Mouse (Mus musculus): ENCODE results near the gene Fam178b. TPM values are rescaled to one million over a fixed set of nuclear protein-coding genes. Genes with fewer than 3 reads are reported as not detected.
A peak's percentile ranks its signal among the peaks of the same experiment; 100 is the strongest.

Fam178b gene
- not detected for total RNA-seq (2021)

DNA sequence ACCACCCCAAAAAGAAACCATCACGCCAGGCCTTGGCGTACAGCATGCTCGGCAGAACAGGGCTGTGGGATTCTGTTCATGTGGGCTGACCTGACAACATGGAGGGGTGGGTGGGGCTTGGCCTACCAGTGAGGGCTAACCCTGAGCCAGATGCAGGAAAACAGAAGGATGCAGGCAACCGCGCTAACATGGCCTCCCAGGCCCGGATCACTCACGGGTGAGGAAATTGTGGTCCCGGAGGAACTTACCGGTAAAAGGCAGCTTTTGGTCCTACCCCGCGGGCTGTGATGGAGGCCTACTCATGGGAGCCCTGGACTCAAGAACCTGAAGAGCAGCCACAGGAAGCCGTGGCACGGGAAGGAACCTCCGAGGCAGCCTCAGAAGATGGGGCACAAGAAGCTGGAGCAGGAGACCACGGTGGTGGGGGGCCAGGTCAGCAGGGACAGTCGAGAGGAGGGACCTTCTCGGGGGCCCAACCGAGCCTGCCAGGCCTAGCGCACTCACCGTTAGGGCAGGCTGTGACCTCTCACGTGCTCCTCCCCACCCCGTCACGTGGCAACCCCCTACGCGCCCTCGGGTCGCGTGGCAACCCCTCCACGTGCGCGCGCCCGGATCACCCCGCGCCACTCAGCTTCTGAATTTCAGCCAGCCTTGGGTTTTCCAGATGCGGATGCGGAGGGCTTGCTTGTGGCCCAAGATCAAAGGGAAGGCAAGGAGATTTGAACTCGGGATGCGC is at the start of gene Fam178b:
TSS of gene Fam178b (minus strand) at position 564 of the 736 bp plus-strand sequence.
- peak; percentile 37 for DNase-seq
- intact Hi-C loops (cut with DNase I): loop anchor here (5.0 kb wide), 1 partner anchor 125 kb away; the partner anchor contains the start of gene Sema4c

DNA sequence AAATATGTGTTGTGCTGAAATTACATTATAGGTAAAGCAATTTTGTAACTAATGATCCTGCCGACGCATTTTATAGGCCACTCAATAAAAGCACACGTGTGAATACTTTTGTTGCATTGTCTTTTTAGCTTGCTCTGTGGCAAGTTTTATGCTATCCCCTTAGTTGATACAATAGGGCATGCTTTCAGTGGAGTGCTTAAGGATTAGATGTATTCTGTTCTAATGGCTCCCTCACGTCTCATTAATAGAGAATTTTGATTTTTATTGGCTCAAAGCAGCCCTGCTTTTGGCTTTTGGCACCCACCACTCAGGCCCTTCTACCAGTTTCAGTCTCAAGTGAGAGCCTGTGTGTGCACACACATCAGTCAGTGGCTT is 41.1 kb upstream of the Fam178b start:
- DNase-seq: no peak
- intact Hi-C loops (cut with DNase I): no loop called here

DNA sequence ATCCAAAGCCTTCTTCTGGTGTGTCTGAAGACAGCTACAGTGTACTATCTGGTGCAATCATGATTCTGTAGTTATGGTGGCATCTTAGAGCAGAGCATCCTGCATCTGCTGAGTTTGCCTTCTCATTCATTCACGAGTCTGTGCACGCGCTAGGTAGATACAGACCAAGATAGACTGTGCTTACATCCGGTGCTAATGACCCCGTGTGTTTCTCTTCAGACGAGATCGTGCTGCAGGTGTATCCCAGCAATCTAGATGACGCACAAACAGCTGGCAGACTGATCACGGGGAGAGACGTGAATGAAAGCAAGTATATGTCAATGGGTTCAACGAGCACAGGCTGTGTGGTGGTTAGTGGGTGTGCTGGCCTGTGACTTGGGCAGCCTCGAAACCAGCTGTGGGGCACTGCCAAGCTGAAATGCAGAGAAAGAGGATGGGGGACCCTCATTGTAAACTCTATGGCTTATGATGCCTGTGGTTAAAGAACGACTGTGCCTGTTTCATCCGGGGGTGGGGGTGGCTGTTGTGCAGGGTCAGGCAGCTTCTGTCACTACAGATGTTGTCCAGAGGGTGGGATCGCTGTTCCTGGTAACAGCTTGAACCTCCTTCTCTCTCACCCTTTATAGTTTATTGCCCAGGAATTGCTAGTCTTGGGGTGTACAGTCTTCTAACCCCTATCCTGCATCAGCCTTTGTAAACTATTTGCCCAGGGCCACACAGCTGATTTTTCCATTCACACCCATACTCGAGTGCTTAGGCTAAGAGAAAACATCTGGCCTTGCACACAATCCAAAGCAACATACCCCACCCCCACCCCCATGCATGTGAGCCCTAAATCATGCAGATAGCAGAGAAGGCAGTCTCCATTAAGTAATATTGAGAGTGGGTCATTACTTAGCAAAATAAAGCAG is 40.4 kb upstream of the Fam178b start:
- intact Hi-C loops (cut with DNase I): no loop called here
- no peak for DNase-seq

DNA sequence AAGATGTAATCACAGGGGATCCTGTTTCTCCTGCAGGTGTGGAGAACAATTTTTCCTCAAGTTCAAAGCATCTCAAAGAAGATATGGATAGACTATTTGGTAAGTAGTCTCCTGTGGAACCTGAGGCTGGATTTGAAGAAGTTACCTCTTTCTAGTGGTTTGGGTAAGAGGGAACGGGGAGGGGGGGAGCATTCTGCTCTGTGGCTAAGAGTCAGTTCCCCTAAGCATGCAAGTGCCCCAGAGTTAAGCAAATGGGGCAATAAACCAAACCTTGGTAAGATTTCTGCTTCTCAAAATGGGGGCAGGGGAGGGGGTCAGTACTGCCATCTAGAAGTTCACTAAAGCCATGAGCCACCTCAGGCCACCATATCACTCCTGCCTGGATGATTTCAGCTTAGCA is 35.8 kb upstream of the Fam178b start:
- intact Hi-C loops (cut with DNase I): no loop called here
- DNase-seq: no peak

DNA sequence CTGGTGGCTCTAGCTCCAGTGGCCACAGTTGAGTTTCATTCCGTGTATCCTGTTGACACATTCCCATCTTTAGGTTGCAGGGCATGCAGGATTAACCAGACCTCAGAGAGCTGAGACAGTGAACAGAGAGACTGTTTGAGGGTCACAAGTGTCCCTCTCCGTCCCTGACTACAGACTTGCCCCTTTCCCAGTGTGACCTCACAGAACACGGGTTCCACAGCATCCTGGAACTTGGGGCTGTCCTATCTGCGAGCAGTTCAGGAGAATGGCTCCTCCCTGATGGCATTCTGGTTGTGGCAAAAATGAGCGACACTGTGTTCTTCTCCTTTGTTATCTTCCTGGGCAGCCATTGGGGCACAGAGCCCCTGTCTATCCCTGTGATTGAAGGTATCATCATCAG is 31.3 kb upstream of the Fam178b start, which contains the start of gene Actr1b:
TSS of gene Actr1b (minus strand) at position 112 of the 400 bp plus-strand sequence.
- intact Hi-C loops (cut with DNase I): no loop called here
- DNase-seq: no peak

DNA sequence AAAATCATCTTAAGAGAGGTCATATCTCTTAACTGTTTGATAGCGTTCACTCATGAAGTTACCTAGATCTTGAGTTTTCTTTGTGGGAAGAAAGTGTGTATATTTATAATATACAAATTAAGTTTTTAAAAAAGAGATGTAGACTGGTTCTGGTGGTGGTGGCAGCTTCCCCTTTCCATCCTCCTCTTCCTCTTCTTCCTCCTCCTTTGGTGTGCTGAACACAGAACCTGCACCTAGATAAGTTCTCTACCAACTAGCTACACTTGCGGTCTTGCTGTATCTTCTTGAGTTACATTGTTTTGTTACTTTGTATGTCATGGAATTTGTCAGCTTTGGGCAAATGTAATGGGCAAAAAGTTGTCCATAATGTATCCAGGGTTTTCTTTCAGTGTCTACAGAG is 28.1 kb upstream of the Fam178b start:
- DNase-seq: no peak
- intact Hi-C loops (cut with DNase I): no loop called here

DNA sequence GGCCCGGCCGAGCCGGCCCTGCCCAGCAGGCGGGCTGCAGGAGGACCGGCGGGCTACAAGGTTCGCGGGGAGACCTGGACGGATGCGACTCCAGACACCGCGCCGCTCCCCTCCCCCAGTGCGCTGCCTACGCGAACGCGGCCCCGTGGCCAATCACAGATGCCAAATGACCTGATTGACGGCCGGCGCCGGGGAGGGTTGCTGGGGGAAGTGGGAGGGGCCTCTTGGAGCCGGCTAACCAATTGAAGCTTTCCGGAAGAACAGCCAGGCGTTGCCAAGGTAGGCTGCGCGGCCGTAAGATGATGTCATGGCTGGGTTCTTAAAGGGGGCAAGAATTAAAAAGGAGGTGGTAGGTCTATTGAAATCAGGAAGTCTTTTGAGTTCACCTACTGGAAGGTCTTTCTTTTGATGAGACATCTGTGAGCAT is 26.9 kb upstream of the Fam178b start, which contains the start of gene 4933424G06Rik:
TSS of gene 4933424G06Rik (plus strand) at position 296 of the 427 bp plus-strand sequence.
- intact Hi-C loops (cut with DNase I): no loop called here

DNA sequence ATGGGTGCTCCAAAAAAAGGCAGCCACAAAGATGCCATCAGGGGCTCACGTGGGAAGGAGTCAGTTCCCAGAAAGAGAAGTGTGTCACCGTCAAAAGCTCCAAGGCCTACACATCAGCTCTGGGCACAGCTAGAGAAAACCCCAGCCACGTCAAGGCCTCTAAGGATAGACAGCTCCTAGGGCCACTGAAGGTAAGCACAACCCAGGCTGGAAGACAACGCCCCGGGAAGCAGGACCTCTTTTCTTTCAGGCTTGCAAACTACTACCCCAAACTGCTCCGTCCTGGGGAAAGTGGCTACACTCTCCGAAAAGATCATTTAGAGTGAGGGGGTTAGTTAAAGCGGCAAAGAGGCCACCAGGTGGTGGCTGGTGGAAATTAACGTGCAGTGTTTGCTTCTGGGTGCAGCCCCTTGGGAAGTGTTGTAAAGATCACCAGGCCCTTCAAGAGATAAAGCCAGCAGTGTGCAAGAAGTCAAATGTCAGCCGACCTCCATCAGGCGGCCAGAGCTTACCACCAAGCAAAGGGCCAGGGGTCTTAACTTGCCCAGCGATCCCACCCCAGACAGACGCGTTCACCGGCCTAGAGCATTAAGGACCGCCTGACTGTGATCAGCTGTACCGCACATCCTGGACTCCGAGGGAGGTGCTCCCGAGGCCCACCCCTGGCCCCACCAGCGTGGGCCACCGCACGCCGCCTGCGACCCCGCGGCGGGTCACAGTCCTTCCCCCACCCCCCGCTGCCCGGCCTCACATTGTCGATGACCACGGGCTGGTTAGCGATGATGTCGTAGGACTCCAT is 26.3 kb upstream of the Fam178b start:
- DNase-seq: peak; percentile 30
- intact Hi-C loops (cut with DNase I): no loop called here

More for the DNA sequence above, 26.9 kb upstream of the Fam178b start, which contains the start of gene 4933424G06Rik:
- peak; percentile 99 for DNase-seq

DNA sequence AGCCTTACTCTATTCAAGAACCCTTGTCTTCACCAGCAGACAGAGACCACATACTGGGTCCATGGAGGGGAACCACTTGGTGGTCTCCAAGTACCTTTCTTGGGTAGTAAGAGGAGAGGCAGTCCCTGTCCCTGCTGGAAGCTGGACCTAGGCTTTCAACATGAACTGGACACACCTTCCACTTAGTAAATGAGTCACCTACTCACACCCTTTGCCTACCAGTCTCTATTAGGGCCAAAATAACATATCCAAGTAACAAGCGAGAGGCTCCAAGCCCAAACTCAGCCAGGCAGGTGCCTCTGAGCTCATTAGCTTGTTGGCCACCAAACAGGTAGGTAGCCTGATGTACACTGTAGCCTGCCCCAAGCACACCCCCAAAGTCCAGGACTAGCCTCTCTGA is 25.6 kb upstream of the Fam178b start:
- no peak for DNase-seq
- intact Hi-C loops (cut with DNase I): no loop called here

DNA sequence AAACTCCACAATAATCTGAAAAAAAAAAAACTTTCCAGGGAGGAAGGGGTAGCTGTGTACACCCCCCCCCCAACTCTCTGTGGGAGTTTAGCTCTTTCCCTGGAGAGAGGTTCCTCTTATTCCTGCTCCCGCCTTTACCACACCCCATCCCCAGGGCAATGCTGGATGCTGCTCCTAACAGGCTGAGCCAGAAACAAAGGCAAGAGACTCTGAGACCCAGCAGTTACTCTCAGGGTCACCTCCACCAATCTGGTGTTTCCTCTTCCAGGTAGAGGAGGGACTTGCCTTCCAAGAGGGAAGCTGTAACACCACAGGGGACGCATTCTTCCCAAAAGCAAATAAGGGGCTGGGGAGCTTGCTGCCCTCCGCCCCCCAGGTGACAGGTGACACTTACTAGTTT is 24.8 kb upstream of the Fam178b start:
- intact Hi-C loops (cut with DNase I): no loop called here
- no peak for DNase-seq

DNA sequence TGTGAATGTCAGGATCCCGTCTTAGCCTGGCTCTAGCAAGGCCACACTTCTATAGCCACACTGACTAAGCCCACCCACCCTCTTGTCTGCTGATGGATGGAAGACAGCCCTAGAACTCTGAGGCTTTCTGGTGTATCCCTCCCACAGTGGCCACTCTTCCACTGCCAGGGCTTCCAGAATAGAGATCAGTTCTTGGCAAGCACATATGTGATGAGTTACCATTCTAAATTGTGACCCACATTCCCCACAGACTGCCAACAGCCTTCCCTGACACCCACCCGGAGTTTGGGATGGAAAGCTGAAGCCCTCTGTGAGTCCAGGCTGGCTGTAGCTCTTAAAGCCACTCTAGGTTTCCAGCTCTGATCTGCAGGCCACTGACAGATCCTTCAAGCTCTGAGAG is 24.2 kb upstream of the Fam178b start:
- DNase-seq: no peak
- intact Hi-C loops (cut with DNase I): no loop called here

DNA sequence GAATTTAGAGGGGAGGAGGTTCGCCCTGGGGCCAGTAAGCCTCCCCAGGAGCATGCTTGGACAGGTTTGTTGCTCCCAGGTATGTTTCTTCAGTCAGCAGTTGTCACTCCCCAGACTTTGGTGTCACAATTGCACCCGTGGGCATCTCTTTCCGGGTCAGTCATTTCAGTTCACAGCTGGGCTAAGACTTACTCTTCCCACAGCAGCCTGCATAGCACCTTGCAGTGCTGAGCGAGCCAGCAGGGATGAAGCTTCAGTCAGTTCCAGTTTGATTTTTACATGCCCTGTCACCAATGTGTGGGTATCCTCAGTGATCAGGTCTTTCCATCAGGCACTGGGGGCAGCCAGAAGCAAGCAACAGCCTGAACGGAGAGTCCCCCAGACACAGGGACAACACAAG is 14.0 kb upstream of the Fam178b start:
- no peak for DNase-seq
- intact Hi-C loops (cut with DNase I): no loop called here

DNA sequence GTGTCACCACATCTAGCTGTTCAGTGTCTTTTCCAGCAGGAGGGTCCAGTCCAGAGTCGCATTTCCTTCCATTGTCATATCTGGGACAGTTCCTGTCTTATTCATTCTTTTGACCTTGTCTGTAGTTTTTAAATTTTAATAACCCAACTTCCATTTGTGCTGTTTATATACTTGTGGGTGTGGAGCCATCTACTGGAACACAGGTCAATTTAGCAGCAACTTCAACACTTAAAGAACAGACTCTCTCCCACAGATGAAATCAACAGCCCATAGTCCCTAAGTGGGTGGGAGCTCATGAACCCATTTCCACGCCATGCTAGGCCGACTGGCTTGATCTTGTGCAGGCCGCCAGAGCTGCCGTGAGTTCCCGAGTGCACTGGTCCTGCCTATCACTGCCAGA is 13.4 kb upstream of the Fam178b start:
- intact Hi-C loops (cut with DNase I): no loop called here
- no peak for DNase-seq

DNA sequence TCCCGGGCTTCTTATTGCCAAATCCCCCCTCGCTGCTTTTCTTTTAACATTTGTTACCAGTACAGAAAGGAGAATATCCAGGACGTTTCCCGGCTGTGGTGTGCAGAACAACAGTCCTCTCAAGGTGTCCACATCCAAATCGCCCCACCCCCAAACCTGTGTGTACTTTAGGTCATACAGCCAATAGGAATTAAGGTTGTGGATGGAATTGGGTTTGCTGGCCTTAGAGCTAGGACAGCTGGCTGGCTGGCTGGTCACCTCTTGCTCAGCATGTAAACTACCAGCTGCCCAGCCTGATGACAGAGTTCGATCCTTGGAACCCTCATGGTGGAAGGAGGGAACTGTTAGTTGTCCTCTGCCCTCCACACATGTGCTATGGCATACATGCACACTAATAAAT is 11.9 kb upstream of the Fam178b start:
- intact Hi-C loops (cut with DNase I): loop anchor here (5.0 kb wide), 1 partner anchor 148 kb away; the partner anchor contains the start of gene Ankrd39
- DNase-seq: no peak

DNA sequence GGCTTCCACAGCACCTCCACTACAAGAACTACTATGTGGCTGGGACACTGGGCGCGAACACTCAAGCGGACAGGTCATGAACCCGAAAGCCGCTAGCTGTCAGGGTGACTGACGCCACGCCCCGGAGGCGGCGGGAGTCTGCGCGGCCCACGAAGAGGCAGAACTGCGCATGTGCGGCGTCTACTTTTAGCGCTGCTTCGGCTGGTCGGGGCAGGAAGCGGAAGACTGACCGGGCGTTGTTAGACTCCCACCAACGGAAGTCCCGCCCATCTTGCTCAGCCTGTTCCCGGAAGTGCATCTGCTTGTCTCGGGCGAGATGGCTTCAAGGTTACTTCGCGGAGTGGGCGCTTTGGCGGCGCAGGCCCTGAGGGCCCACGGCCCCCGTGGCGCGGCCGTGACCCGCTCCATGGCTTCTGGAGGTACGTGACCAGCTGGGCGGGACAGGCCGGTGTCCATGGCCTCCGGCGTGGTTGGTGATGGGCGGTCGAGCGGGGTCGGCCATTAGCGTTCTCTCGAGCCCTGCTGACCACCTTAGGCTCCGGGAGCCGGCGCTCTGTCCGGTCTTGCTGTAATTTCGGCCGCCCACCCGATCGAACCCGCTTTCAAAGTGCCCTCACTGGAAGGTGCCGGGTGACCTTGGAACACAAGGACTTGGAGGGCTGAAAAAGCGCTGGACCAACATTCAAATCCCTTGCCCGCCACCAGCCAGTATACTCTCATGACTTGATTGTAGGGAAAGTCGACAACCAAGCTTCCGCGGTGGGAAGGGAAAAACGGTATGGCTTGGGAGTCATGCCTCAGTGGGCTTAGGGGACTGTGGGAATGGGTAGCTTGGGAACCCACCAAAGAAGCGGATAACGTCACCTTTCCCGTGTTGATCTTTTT is 8.5 kb upstream of the Fam178b start, which contains the start of gene Cox5b:
TSS of gene Cox5b (plus strand) at position 179 of the 885 bp plus-strand sequence.
- intact Hi-C loops (cut with DNase I): loop anchor here (5.0 kb wide), 1 partner anchor 144 kb away; the partner anchor contains the start of gene Ankrd39
- peak; percentile 97 for DNase-seq

DNA sequence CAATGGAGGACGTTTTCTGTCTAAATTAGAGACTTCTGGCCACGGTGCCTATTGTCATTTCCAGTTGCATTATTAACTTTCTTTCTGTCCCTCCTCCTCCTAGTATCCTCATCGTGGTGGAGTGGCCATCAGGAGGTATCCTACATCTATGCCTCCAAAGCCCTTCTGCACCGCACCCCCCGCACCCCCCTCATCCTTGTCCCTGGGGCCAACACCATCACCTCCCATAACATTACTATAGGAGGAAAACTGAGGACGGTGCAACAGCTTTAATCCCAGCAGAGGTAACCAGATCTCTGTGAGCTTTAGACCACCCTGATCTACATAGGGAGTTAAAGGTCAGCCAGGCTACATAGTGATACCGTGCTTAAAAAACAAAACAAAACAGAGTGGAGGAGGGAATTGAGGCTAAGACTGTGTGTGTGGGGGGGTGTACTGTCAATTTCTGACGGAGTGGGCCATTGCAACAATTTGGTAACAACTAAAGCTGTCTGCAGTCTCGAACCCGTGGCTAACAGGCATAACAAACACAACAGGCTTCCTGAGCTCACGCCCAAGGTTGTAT is 7.8 kb upstream of the Fam178b start:
- no peak for DNase-seq

DNA sequence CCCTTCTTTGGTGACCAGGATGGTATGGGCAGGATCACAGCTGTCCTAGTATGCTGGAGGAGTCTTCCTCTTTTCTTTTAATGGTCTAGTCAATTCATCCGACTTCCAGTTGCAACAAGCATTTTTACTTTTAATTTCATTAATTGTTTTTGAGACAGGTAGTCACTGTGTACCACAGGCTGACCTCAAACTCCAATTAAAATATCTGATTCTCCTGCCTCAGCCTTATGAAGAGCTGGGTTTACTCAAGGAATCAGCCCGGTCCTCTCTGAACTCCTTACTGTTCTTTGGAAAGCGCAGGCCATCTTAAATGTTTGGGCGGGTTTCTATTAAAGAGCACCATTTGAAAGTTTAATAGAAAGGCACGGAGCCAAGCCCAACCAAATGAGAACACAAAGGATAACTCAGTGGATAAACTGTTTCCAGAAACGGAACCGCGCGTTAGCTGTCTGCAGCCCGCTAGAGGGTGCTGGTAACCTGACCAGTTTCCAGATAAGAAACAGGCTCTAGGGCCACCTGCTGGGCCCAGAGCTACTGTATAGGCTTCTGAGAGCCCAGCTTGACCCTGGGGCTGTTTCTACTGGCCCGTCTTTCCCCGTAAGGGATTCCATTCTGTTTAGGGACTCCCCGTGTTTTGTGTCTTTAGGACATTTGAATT is 956 bp upstream of the Fam178b start:
- DNase-seq: peak; percentile 83
- intact Hi-C loops (cut with DNase I): loop anchor here (5.0 kb wide), 1 partner anchor 127 kb away; the partner anchor contains the start of gene Sema4c

More for the DNA sequence above, 7.8 kb upstream of the Fam178b start:
- intact Hi-C loops (cut with DNase I): loop anchor here (5.0 kb wide), 1 partner anchor 143 kb away; the partner anchor contains the start of gene Ankrd39

DNA sequence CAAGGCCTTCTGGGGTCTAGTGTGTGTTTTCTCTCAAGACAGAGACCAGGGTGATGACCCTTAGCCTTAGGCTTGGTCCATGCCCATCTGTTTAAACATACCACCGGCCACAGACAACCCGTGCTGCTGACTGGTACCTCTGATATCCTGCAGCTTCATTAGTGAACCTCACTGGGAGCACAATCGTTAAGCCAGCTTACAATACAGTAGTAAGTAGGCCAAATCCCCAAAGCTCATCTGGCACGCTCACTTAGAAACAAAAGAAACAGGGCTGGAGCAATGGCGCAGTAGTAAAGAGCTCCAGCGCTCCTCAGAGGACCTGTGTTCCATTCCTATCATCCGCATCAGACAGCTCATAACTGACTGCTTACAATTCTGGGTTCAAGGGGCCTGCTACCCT is 2.1 kb downstream of the Fam178b start:
- intact Hi-C loops (cut with DNase I): loop anchor here (5.0 kb wide), 1 partner anchor 124 kb away; the partner anchor contains the start of gene Sema4c
- DNase-seq: no peak

All from left cerebral cortex, postnatal 4 days (tissue).